Mouse (Mus musculus) testis, adult 2 months (tissue): Measurements from ENCODE around the gene Uri1.

Experiments
- CTCF ChIP-seq: fragments of 200-500 bp; IDR thresholded peaks from 2 replicates; pipeline ENCODE4 v1.5.1; 2012; ENCODE audit warnings: low read depth, mild to moderate bottlenecking, inconsistent platforms, low read length, moderate library complexity; ENCODE audit not compliant: control insufficient read depth, insufficient read depth, insufficient replicate concordance
- POLR2A ChIP-seq: fragments of 200-500 bp; IDR thresholded peaks from 2 replicates; pipeline ENCODE4 v1.6.1; 2012; ENCODE audit warnings: low read depth, mild to moderate bottlenecking, inconsistent platforms, low read length, moderate library complexity; ENCODE audit not compliant: control insufficient read depth

- TF ChIP-seq CTCF: no peak
- TF ChIP-seq POLR2A: no peak
These were observed 10.5 kb downstream of the Uri1 start for GRCm38 (mm10) chr7:38012811-38013210.
